Mouse (Mus musculus): ENCODE measurements at regions not wholly inside any gene's neighbourhood (a gene's known extent, or its start where the extent isn't known, plus 50 kb on each side); places are given as distances from the start of the nearest gene placed in this dataset.
A peak's percentile ranks its signal among the peaks of the same experiment; 100 is the strongest.

- DNase-seq (ENCODE audit: low spot score) = no peak
Observed at GRCm38 (mm10) chr8:109151711-109152110, 342.1 kb upstream of the Pmfbp1 start.

- no peak for DNase-seq (ENCODE audit: low spot score)
Observed at GRCm38 (mm10) chr8:109155489-109155888, 338.3 kb upstream of the Pmfbp1 start.

- DNase-seq (ENCODE audit: low spot score) = no peak
Observed at GRCm38 (mm10) chr8:109156016-109156415, 337.8 kb upstream of the Pmfbp1 start.

GRCm38 (mm10) chr8:109172701-109173100, 321.1 kb upstream of the Pmfbp1 start:
- DNase-seq (ENCODE audit: low spot score) = no peak

GRCm38 (mm10) chr8:109185558-109186198, 308.1 kb upstream of the Pmfbp1 start:
- DNase-seq (ENCODE audit: low spot score) = no peak

- no peak for DNase-seq (ENCODE audit: low spot score)
Observed at GRCm38 (mm10) chr8:109187617-109188016, 306.2 kb upstream of the Pmfbp1 start.

GRCm38 (mm10) chr8:109214247-109214646, 279.6 kb upstream of the Pmfbp1 start:
- DNase-seq (ENCODE audit: low spot score) = no peak

- DNase-seq (ENCODE audit: low spot score) = no peak
Observed at GRCm38 (mm10) chr8:109216318-109216717, 277.5 kb upstream of the Pmfbp1 start.

- DNase-seq (ENCODE audit: low spot score) = no peak
Observed at GRCm38 (mm10) chr8:109217326-109217725, 276.5 kb upstream of the Pmfbp1 start.

- no peak for DNase-seq (ENCODE audit: low spot score)
Observed at GRCm38 (mm10) chr8:109232281-109233234, 261.3 kb upstream of the Pmfbp1 start.

GRCm38 (mm10) chr8:109245526-109245925, 248.3 kb upstream of the Pmfbp1 start:
- DNase-seq (ENCODE audit: low spot score) = no peak

GRCm38 (mm10) chr8:109247875-109248274, 246.0 kb upstream of the Pmfbp1 start:
- DNase-seq (ENCODE audit: low spot score) = no peak

- no peak for DNase-seq (ENCODE audit: low spot score)
Observed at GRCm38 (mm10) chr8:109248356-109248755, 245.5 kb upstream of the Pmfbp1 start.

GRCm38 (mm10) chr8:109249256-109249655, 244.6 kb upstream of the Pmfbp1 start:
- DNase-seq (ENCODE audit: low spot score) = no peak

- no peak for DNase-seq (ENCODE audit: low spot score)
Observed at GRCm38 (mm10) chr8:109249691-109250090, 244.1 kb upstream of the Pmfbp1 start.

- no peak for DNase-seq (ENCODE audit: low spot score)
Observed at GRCm38 (mm10) chr8:109250551-109250950, 243.3 kb upstream of the Pmfbp1 start.

GRCm38 (mm10) chr8:109251360-109251798, 242.4 kb upstream of the Pmfbp1 start:
- DNase-seq (ENCODE audit: low spot score) = no peak

- no peak for DNase-seq (ENCODE audit: low spot score)
Observed at GRCm38 (mm10) chr8:109252404-109252803, 241.4 kb upstream of the Pmfbp1 start.

GRCm38 (mm10) chr8:109279129-109279528, 214.7 kb upstream of the Pmfbp1 start:
- peak; percentile 13 for DNase-seq (ENCODE audit: low spot score)

- DNase-seq (ENCODE audit: low spot score) = no peak
Observed at GRCm38 (mm10) chr8:109280540-109280939, 213.3 kb upstream of the Pmfbp1 start.

GRCm38 (mm10) chr8:109281598-109281997, 212.2 kb upstream of the Pmfbp1 start:
- no peak for DNase-seq (ENCODE audit: low spot score)

- no peak for DNase-seq (ENCODE audit: low spot score)
Observed at GRCm38 (mm10) chr8:109310670-109311386, 183.0 kb upstream of the Pmfbp1 start.
